Mouse (Mus musculus) MEL (cell line): ENCODE results near the gene Atg9b. TPM values are rescaled to one million over a fixed set of nuclear protein-coding genes. Genes with fewer than 3 reads are reported as not detected.

ENCODE experiments used
- DNase-seq: peaks from one replicate; pipeline ENCODE4 v3.0.0; 2011; ENCODE audit warnings: low read depth, low spot score
- H3K27ac ChIP-seq: 2 replicates; pipeline ENCODE4 v1.5.1; 2012; ENCODE audit warnings: low read depth, mild to moderate bottlenecking, control low read depth, low read length, moderate library complexity; ENCODE audit not compliant: control insufficient read depth
- H3K27me3 ChIP-seq, 2 experiments: fragments of 150-350 bp in 1 of 2; sonication (generic) in 1 of 2; 2 replicates each; pipeline ENCODE4 v1.6.1; 2012; ENCODE audit warnings: low read length in 2 of 2, mild to moderate bottlenecking in 2 of 2, improper control_type of control experiment in 1 of 2, moderate library complexity in 1 of 2; ENCODE audit not compliant: insufficient read depth in 2 of 2, control insufficient read depth in 1 of 2
- H3K36me3 ChIP-seq, 2 experiments: 2 replicates each; pipeline ENCODE4 v1.6.1; 2012 to 2014; ENCODE audit warnings: low read length in 2 of 2, improper control_type of control experiment in 1 of 2, inconsistent platforms in 1 of 2, mild to moderate bottlenecking in 1 of 2; ENCODE audit not compliant: insufficient read depth in 2 of 2, control insufficient read depth in 1 of 2
- H3K4me1 ChIP-seq, 2 experiments: fragments of 150-350 bp in 1 of 2; sonication (generic) in 1 of 2; 2 replicates each; pipeline ENCODE4 v1.6.1; 2012; ENCODE audit warnings: low read length in 2 of 2, improper control_type of control experiment in 1 of 2, mild to moderate bottlenecking in 1 of 2; ENCODE audit not compliant: insufficient read depth in 2 of 2, control insufficient read depth in 1 of 2
- H3K4me3 ChIP-seq, 2 experiments: fragments of 150-350 bp in 1 of 2; sonication (generic) in 1 of 2; 2 replicates each; pipeline ENCODE4 v1.5.1; 2012; ENCODE audit warnings: low read depth in 2 of 2, low read length in 2 of 2, mild to moderate bottlenecking in 2 of 2, moderate library complexity in 2 of 2, control low read depth in 1 of 2, improper control_type of control experiment in 1 of 2; ENCODE audit not compliant: control insufficient read depth in 1 of 2, insufficient read depth in 1 of 2
- H3K79me2 ChIP-seq: 2 replicates; pipeline ENCODE4 v1.6.1; 2012; ENCODE audit warnings: mild to moderate bottlenecking, low read length, moderate library complexity; ENCODE audit not compliant: control insufficient read depth, poor library complexity, insufficient read depth
- H3K9ac ChIP-seq: 2 replicates; pipeline ENCODE4 v1.6.1; 2012; ENCODE audit warnings: low read depth, mild to moderate bottlenecking, control low read depth, low read length, moderate library complexity; ENCODE audit not compliant: control insufficient read depth, poor library complexity, severe bottlenecking
- H3K9me3 ChIP-seq: fragments of 150-350 bp; sonication (generic); replicated peaks from 2 replicates; pipeline ENCODE4 v1.6.1; 2012; ENCODE audit warnings: mild to moderate bottlenecking, low read length, improper control_type of control experiment, moderate library complexity; ENCODE audit not compliant: insufficient read depth
- CTCF ChIP-seq, 3 experiments: IDR thresholded peaks in 2 of 3; conservative IDR thresholded peaks in 1 of 3; 2 replicates each; pipeline ENCODE4 v1.5.1; 2011 to 2012; ENCODE audit warnings: low read length in 3 of 3, low read depth in 2 of 3, mild to moderate bottlenecking in 2 of 3, improper control_type of control experiment in 1 of 3, inconsistent platforms in 1 of 3, mixed read lengths in 1 of 3, moderate library complexity in 1 of 3; ENCODE audit not compliant: control insufficient read depth in 1 of 3, insufficient read depth in 1 of 3, poor library complexity in 1 of 3, severe bottlenecking in 1 of 3
- ELF1 ChIP-seq: IDR thresholded peaks from 2 replicates; pipeline ENCODE4 v1.6.1; 2014; ENCODE audit warnings: low read depth, mild to moderate bottlenecking, inconsistent platforms, low read length, improper control_type of control experiment, moderate library complexity
- ETS1 ChIP-seq: IDR thresholded peaks from 2 replicates; pipeline ENCODE4 v1.6.1; 2012; ENCODE audit warnings: low read depth, mild to moderate bottlenecking, inconsistent platforms, low read length, improper control_type of control experiment, moderate library complexity
- HCFC1 ChIP-seq: IDR thresholded peaks from 2 replicates; pipeline ENCODE4 v1.6.1; 2012; ENCODE audit warnings: low read depth, mild to moderate bottlenecking, inconsistent platforms, low read length, improper control_type of control experiment, moderate library complexity
- MAZ ChIP-seq: IDR thresholded peaks from 2 replicates; pipeline ENCODE4 v1.6.1; 2012; ENCODE audit warnings: low read depth, mild to moderate bottlenecking, inconsistent platforms, low read length, improper control_type of control experiment
- NELFE ChIP-seq: IDR thresholded peaks from 2 replicates; pipeline ENCODE4 v1.6.1; 2011; ENCODE audit warnings: low read depth, low read length, improper control_type of control experiment
- NRF1 ChIP-seq: IDR thresholded peaks from 2 replicates; pipeline ENCODE4 v1.6.1; 2014; ENCODE audit warnings: low read depth, mild to moderate bottlenecking, inconsistent platforms, low read length, improper control_type of control experiment, moderate library complexity; ENCODE audit not compliant: poor library complexity, insufficient read depth, severe bottlenecking
- POLR2A ChIP-seq, 2 experiments: IDR thresholded peaks; 2 replicates each; pipeline ENCODE4 v1.6.1; 2011 to 2012; ENCODE audit warnings: low read length in 2 of 2, mild to moderate bottlenecking in 2 of 2, control low read depth in 1 of 2, improper control_type of control experiment in 1 of 2, low read depth in 1 of 2, moderate library complexity in 1 of 2; ENCODE audit not compliant: control insufficient read depth in 1 of 2, insufficient read depth in 1 of 2, poor library complexity in 1 of 2
- POLR2AphosphoS2 ChIP-seq: IDR thresholded peaks from 2 replicates; pipeline ENCODE4 v1.6.1; 2011; ENCODE audit warnings: low read length, improper control_type of control experiment
- RCOR1 ChIP-seq: IDR thresholded peaks from 2 replicates; pipeline ENCODE4 v1.6.1; 2012; ENCODE audit warnings: low read depth, mild to moderate bottlenecking, inconsistent platforms, low read length, improper control_type of control experiment
- SMC3 ChIP-seq: IDR thresholded peaks from 2 replicates; pipeline ENCODE4 v1.6.1; 2011; ENCODE audit warnings: low read depth, low read length, improper control_type of control experiment
- TAL1 ChIP-seq: IDR thresholded peaks from 2 replicates; pipeline ENCODE4 v1.6.1; 2012; ENCODE audit warnings: mild to moderate bottlenecking, inconsistent platforms, low read length, moderate library complexity, mixed read lengths
- TBP ChIP-seq: IDR thresholded peaks from 2 replicates; pipeline ENCODE4 v1.8.0; 2011; ENCODE audit warnings: low read depth, low read length, improper control_type of control experiment
- UBTF ChIP-seq: IDR thresholded peaks from 2 replicates; pipeline ENCODE4 v1.6.1; 2012; ENCODE audit warnings: low read depth, mild to moderate bottlenecking, inconsistent platforms, low read length, improper control_type of control experiment, moderate library complexity, borderline replicate concordance; ENCODE audit not compliant: insufficient read depth
- USF1 ChIP-seq: IDR thresholded peaks from 2 replicates; pipeline ENCODE4 v1.6.1; 2014; ENCODE audit warnings: low read depth, mild to moderate bottlenecking, inconsistent platforms, low read length, improper control_type of control experiment, moderate library complexity
- ZKSCAN1 ChIP-seq: IDR thresholded peaks from 2 replicates; pipeline ENCODE4 v1.6.1; 2012; ENCODE audit warnings: low read depth, mild to moderate bottlenecking, inconsistent platforms, low read length, improper control_type of control experiment, moderate library complexity
- ZMIZ1 ChIP-seq: IDR thresholded peaks from 2 replicates; pipeline ENCODE4 v1.6.1; 2012; ENCODE audit warnings: low read depth, mild to moderate bottlenecking, inconsistent platforms, low read length, improper control_type of control experiment, moderate library complexity
- ZNF384 ChIP-seq: IDR thresholded peaks from 2 replicates; pipeline ENCODE4 v1.6.1; 2012; ENCODE audit warnings: low read depth, mild to moderate bottlenecking, inconsistent platforms, low read length, improper control_type of control experiment
- polyA plus RNA-seq, 2 experiments: library from polyadenylated mRNA; stranded (reverse) in 1 of 2; unstranded in 1 of 2; fragments of >175 nt in 1 of 2; fragments of >200 nt in 1 of 2; gene quantifications; 2 replicates each; pipeline versions ENCODE4 v1.2.1 to v1.2.4; 2012; ENCODE audit warnings: low replicate concordance in 2 of 2, low read depth in 1 of 2; ENCODE audit not compliant: insufficient read length in 2 of 2, insufficient read depth in 1 of 2, missing spikeins in 1 of 2
- total RNA-seq: library from RNA; depleted of rRNA; stranded (reverse); fragments of 300-350 nt; gene quantifications from 2 replicates; pipeline ENCODE4 v1.2.3, GENCODE M21; 2012

Gene Atg9b
- total and polyA plus RNA-seq, 3 experiments, result 41.2 to 41.5 TPM; not detected in 1

- no peaks in the 10 kb centered on the region for H3K9me3 ChIP-seq
- H3K27ac ChIP-seq, result peak overlapping the region; percentile 60
- 0 out of 2 replicates have a peak, but pooled peaks have one; percentile 7 for TF ChIP-seq UBTF
- peak; percentile 64 for TF ChIP-seq NELFE
- no peak for TF ChIP-seq ZMIZ1
- TF ChIP-seq HCFC1, result peak; percentile 15; the same call in 1 of the 2 replicates
- TF ChIP-seq USF1, result no peak; the same call in 1 of the 2 replicates
- TF ChIP-seq NRF1, result peak; percentile 31; the same call in 1 of the 2 replicates
- TF ChIP-seq RCOR1, result 0 out of 2 replicates have a peak, but pooled peaks have one; percentile 0
- TF ChIP-seq SMC3, result no peak
- TF ChIP-seq POLR2AphosphoS2, result peak; percentile 12; the same call in 1 of the 2 replicates
- no peak for TF ChIP-seq TAL1
- TF ChIP-seq CTCF (IDR thresholded peaks at IDR 0.05 in 2 of 3, conservative IDR thresholded peaks at IDR 0.05 in 1 of 3; ENCODE audit: control insufficient read depth in 1 of 3, insufficient read depth in 1 of 3, low read depth in 2 of 3, low read length in 3 of 3, poor library complexity in 1 of 3, severe bottlenecking in 1 of 3), result peak in 1 of 3 experiments; percentile 0; a peak in 1 of 6 replicates
- peak; percentile 7; the same call in 1 of the 2 replicates for TF ChIP-seq MAZ
- 0 out of 2 replicates have a peak, but pooled peaks have one; percentile 36 for TF ChIP-seq ELF1
- TF ChIP-seq ZKSCAN1, result no peak
- TF ChIP-seq ZNF384, result no peak
- TF ChIP-seq TBP, result 0 out of 2 replicates have a peak, but pooled peaks have one; percentile 38
- peak; percentile 68 to 75; a peak in 3 of 4 replicates for TF ChIP-seq POLR2A (IDR thresholded peaks at IDR 0.05; ENCODE audit: control insufficient read depth in 1 of 2, insufficient read depth in 1 of 2, low read depth in 1 of 2, low read length in 2 of 2, poor library complexity in 1 of 2)
- no peak for TF ChIP-seq ETS1
- DNase-seq, result peak; percentile 93
- H3K4me3 ChIP-seq, result peak overlapping the region; percentile 78 to 86
- H3K36me3 ChIP-seq, result peaks cover 0 to 17% of the 10 kb centered on the region in 2 experiments; a peak in 2 of 4 replicates
- no peaks in the 10 kb centered on the region for H3K27me3 ChIP-seq
- H3K4me1 ChIP-seq, result peaks cover 6 to 22% of the 10 kb centered on the region in 2 experiments
- peaks cover 14% of the 10 kb centered on the region for H3K79me2 ChIP-seq
- peak overlapping the region; percentile 85 for H3K9ac ChIP-seq
Measured at GRCm38 (mm10) chr5:24424861-24425411, 33.0 kb upstream of the Atg9b start.
